Mouse (Mus musculus) MEL (cell line): Measurements from ENCODE around the gene Elfn2.

Source experiments
- ETS1 ChIP-seq: IDR thresholded peaks from 2 replicates; pipeline ENCODE4 v1.6.1; 2012; ENCODE audit warnings: low read depth, mild to moderate bottlenecking, inconsistent platforms, low read length, improper control_type of control experiment, moderate library complexity
- HCFC1 ChIP-seq: IDR thresholded peaks from 2 replicates; pipeline ENCODE4 v1.6.1; 2012; ENCODE audit warnings: low read depth, mild to moderate bottlenecking, inconsistent platforms, low read length, improper control_type of control experiment, moderate library complexity
- POLR2A ChIP-seq, 2 experiments: IDR thresholded peaks; 2 replicates each; pipeline ENCODE4 v1.6.1; 2011 to 2012; ENCODE audit warnings: low read length in 2 of 2, mild to moderate bottlenecking in 2 of 2, control low read depth in 1 of 2, improper control_type of control experiment in 1 of 2, low read depth in 1 of 2, moderate library complexity in 1 of 2; ENCODE audit not compliant: control insufficient read depth in 1 of 2, insufficient read depth in 1 of 2, poor library complexity in 1 of 2
- RCOR1 ChIP-seq: IDR thresholded peaks from 2 replicates; pipeline ENCODE4 v1.6.1; 2012; ENCODE audit warnings: low read depth, mild to moderate bottlenecking, inconsistent platforms, low read length, improper control_type of control experiment
- TCF12 ChIP-seq: IDR thresholded peaks from 2 replicates; pipeline ENCODE4 v1.6.1; 2014; ENCODE audit warnings: low read depth, mild to moderate bottlenecking, inconsistent platforms, low read length, improper control_type of control experiment, moderate library complexity
- ZNF384 ChIP-seq: IDR thresholded peaks from 2 replicates; pipeline ENCODE4 v1.6.1; 2012; ENCODE audit warnings: low read depth, mild to moderate bottlenecking, inconsistent platforms, low read length, improper control_type of control experiment

- TF ChIP-seq TCF12 (no peak), ZNF384 (no peak), RCOR1 (no peak), POLR2A (IDR thresholded peaks at IDR 0.05; ENCODE audit: control insufficient read depth in 1 of 2, insufficient read depth in 1 of 2, low read depth in 1 of 2, low read length in 2 of 2, poor library complexity in 1 of 2) (no peak), ETS1 (no peak), HCFC1 (no peak)
Measured at GRCm38 (mm10) chr15:78755966-78756725, 37.6 kb upstream of the Elfn2 start.
